Mouse (Mus musculus): Measurements from ENCODE around the gene Tsc22d3. TPM values are rescaled to one million over a fixed set of nuclear protein-coding genes. Genes with fewer than 3 reads are reported as not detected.
A peak's percentile ranks its signal among the peaks of the same experiment; 100 is the strongest.
"Not testable (repeated sequence)": the region's sequence is repeated elsewhere in the genome, so short reads cannot be mapped to it uniquely, and the experiment has no call there.

Gene Tsc22d3
- polyA plus RNA-seq, 1 experiment: 87.0 TPM

- TF ChIP-seq CEBPB (IDR thresholded peaks at IDR 0.05; ENCODE audit: insufficient read depth, poor library complexity, severe bottlenecking) (no peak), SRF (IDR thresholded peaks at IDR 0.05; ENCODE audit: control insufficient read depth, insufficient read length, low read depth) (no peak), POLR2AphosphoS2 (IDR thresholded peaks at IDR 0.05; ENCODE audit: insufficient read length, low read depth) (no peak), MYOG (IDR thresholded peaks at IDR 0.05; ENCODE audit: control insufficient read depth in 1 of 3, insufficient read depth in 1 of 3, insufficient read length in 2 of 3, low read depth in 2 of 3) (no peak), USF1 (IDR thresholded peaks at IDR 0.05; ENCODE audit: low read depth) (no peak), MYOD1 (IDR thresholded peaks at IDR 0.05; ENCODE audit: control insufficient read depth in 1 of 3, insufficient read length in 2 of 3, low read depth in 2 of 3) (no peak), E2F4 (IDR thresholded peaks at IDR 0.05; ENCODE audit: insufficient read depth) (no peak), TCF3 (IDR thresholded peaks at IDR 0.05; ENCODE audit: insufficient read length, low read depth) (no peak), POLR2A (IDR thresholded peaks at IDR 0.05; ENCODE audit: insufficient read length, low read depth) (no peak), TCF12 (IDR thresholded peaks at IDR 0.05; ENCODE audit: insufficient read depth, poor library complexity, severe bottlenecking) (no peak), MAX (IDR thresholded peaks at IDR 0.05; ENCODE audit: low read depth) (no peak), REST (IDR thresholded peaks at IDR 0.05; ENCODE audit: insufficient read depth, insufficient read length) (no peak)
- Histone ChIP-seq H3K4me2 (ENCODE audit: low read depth) (peak overlapping the region; percentile 19), H3K4me3 (no peak overlapping the region), H3ac (ENCODE audit: control insufficient read depth, insufficient read length) (no peak overlapping the region), H3K36me3 (ENCODE audit: control insufficient read depth, insufficient read depth) (no peaks in the 10 kb centered on the region), H3K27me3 (ENCODE audit: control insufficient read depth, insufficient read depth, insufficient read length) (no peaks in the 10 kb centered on the region), H3K79me2 (ENCODE audit: control insufficient read depth, insufficient read depth) (no peaks in the 10 kb centered on the region)
Measured at GRCm38 (mm10) chrX:140503905-140504304, 96.6 kb downstream of the Tsc22d3 start.

GRCm38 (mm10) chrX:140501401-140502301 is 98.8 kb downstream of the Tsc22d3 start:
- no peaks in the 10 kb centered on the region for H3K36me3 ChIP-seq (ENCODE audit: control insufficient read depth, insufficient read depth)
- no peak overlapping the region for H3K4me3 ChIP-seq
- no peak overlapping the region for H3ac ChIP-seq (ENCODE audit: control insufficient read depth, insufficient read length)
- no peaks in the 10 kb centered on the region for H3K79me2 ChIP-seq (ENCODE audit: control insufficient read depth, insufficient read depth)
- H3K27me3 ChIP-seq (ENCODE audit: control insufficient read depth, insufficient read depth, insufficient read length): no peaks in the 10 kb centered on the region
- TF ChIP-seq TCF3 (IDR thresholded peaks at IDR 0.05; ENCODE audit: insufficient read length, low read depth): no peak
- no peak for TF ChIP-seq POLR2A (IDR thresholded peaks at IDR 0.05; ENCODE audit: insufficient read length, low read depth)
- TF ChIP-seq MAX (IDR thresholded peaks at IDR 0.05; ENCODE audit: low read depth): no peak
- TF ChIP-seq TCF12 (IDR thresholded peaks at IDR 0.05; ENCODE audit: insufficient read depth, poor library complexity, severe bottlenecking): no peak
- no peak overlapping the region for H3K4me2 ChIP-seq (ENCODE audit: low read depth)

DNA sequence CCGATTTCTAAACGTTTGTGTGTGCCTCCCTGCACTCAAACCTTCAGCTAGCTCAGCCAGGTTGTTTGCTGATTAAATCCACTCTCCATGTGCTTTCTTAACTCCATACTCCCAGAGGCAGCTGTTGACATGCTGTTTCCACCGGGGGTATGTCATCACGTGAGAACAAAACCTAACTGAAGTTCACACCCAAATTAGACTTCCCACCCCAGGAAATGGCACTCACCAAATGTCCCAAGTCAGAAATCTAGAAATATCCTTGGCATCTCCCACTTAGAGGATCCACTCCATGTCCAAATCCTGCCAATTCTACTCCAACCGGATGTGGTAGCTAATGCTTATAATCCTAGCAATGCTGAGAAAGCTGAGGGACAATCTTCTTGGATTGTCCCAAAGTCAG is 100.2 kb downstream of the Tsc22d3 start:
- Histone ChIP-seq H3K27me3 (ENCODE audit: control insufficient read depth, insufficient read depth, insufficient read length) (no peaks in the 10 kb centered on the region), H3K4me2 (ENCODE audit: low read depth) (no peak overlapping the region), H3K36me3 (ENCODE audit: control insufficient read depth, insufficient read depth) (no peaks in the 10 kb centered on the region), H3ac (ENCODE audit: control insufficient read depth, insufficient read length) (no peak overlapping the region), H3K4me3 (no peak overlapping the region), H3K79me2 (ENCODE audit: control insufficient read depth, insufficient read depth) (no peaks in the 10 kb centered on the region)
- TF ChIP-seq TCF3 (IDR thresholded peaks at IDR 0.05; ENCODE audit: insufficient read length, low read depth): no peak
- no peak for TF ChIP-seq POLR2AphosphoS2 (IDR thresholded peaks at IDR 0.05; ENCODE audit: insufficient read length, low read depth)
- TF ChIP-seq TCF12 (IDR thresholded peaks at IDR 0.05; ENCODE audit: insufficient read depth, poor library complexity, severe bottlenecking): no peak

DNA sequence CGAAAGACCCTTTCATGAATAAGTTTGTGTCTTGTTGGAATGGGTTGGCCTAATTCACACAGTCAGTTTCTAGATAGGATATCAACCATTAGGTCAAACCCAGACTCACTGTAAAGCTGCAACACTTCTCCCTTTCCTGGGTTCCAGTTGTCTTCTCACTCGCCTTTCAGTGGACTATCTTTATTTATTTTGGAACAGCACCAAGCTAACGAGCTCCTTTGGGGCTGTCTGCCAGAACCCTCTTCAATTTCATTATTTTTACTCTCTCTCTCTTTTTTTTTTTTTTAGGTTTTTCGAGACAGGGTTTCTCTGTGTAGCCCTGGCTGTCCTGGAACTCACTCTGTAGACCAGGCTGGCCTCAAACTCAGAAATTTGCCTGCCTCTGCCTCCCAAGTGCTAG is 102.0 kb downstream of the Tsc22d3 start:
- H3K4me2 ChIP-seq (ENCODE audit: low read depth); H3ac ChIP-seq (ENCODE audit: control insufficient read depth, insufficient read length); H3K27me3 ChIP-seq (ENCODE audit: control insufficient read depth, insufficient read depth, insufficient read length): not testable (repeated sequence)

GRCm38 (mm10) chrX:140494170-140494569 is 106.3 kb downstream of the Tsc22d3 start:
- TF ChIP-seq E2F4 (IDR thresholded peaks at IDR 0.05; ENCODE audit: insufficient read depth) (no peak), MYOD1 (IDR thresholded peaks at IDR 0.05; ENCODE audit: control insufficient read depth in 1 of 3, insufficient read length in 2 of 3, low read depth in 2 of 3) (no peak), TCF3 (IDR thresholded peaks at IDR 0.05; ENCODE audit: insufficient read length, low read depth) (no peak), MAX (IDR thresholded peaks at IDR 0.05; ENCODE audit: low read depth) (no peak), USF1 (IDR thresholded peaks at IDR 0.05; ENCODE audit: low read depth) (no peak), CEBPB (IDR thresholded peaks at IDR 0.05; ENCODE audit: insufficient read depth, poor library complexity, severe bottlenecking) (no peak), POLR2AphosphoS2 (IDR thresholded peaks at IDR 0.05; ENCODE audit: insufficient read length, low read depth) (no peak), MYOG (IDR thresholded peaks at IDR 0.05; ENCODE audit: control insufficient read depth in 1 of 3, insufficient read depth in 1 of 3, insufficient read length in 2 of 3, low read depth in 2 of 3) (no peak), REST (IDR thresholded peaks at IDR 0.05; ENCODE audit: insufficient read depth, insufficient read length) (no peak), SRF (IDR thresholded peaks at IDR 0.05; ENCODE audit: control insufficient read depth, insufficient read length, low read depth) (no peak), POLR2A (IDR thresholded peaks at IDR 0.05; ENCODE audit: insufficient read length, low read depth) (no peak), TCF12 (IDR thresholded peaks at IDR 0.05; ENCODE audit: insufficient read depth, poor library complexity, severe bottlenecking) (no peak)
- Histone ChIP-seq H3ac (ENCODE audit: control insufficient read depth, insufficient read length) (no peak overlapping the region), H3K4me3 (no peak overlapping the region), H3K27me3 (ENCODE audit: control insufficient read depth, insufficient read depth, insufficient read length) (no peaks in the 10 kb centered on the region), H3K36me3 (ENCODE audit: control insufficient read depth, insufficient read depth) (no peaks in the 10 kb centered on the region), H3K4me2 (ENCODE audit: low read depth) (no peak overlapping the region), H3K79me2 (ENCODE audit: control insufficient read depth, insufficient read depth) (no peaks in the 10 kb centered on the region)

More for the DNA sequence above, 102.0 kb downstream of the Tsc22d3 start:
- H3K4me3 ChIP-seq; H3K79me2 ChIP-seq (ENCODE audit: control insufficient read depth, insufficient read depth); H3K36me3 ChIP-seq (ENCODE audit: control insufficient read depth, insufficient read depth): not testable (repeated sequence)
